Mouse (Mus musculus) right cerebral cortex, postnatal 36 days (tissue): ENCODE measurements around the gene Olfr1453.
"Not testable (repeated sequence)": the region's sequence is repeated elsewhere in the genome, so short reads cannot be mapped to it uniquely, and the experiment has no call there.

Experiments used
- DNase-seq, 2 experiments: peaks; one replicate each; pipeline ENCODE4 v3.0.0; 2022; ENCODE audit warnings: low spot score in 2 of 2, mixed read lengths in 1 of 2

Olfr1453 gene

DNA sequence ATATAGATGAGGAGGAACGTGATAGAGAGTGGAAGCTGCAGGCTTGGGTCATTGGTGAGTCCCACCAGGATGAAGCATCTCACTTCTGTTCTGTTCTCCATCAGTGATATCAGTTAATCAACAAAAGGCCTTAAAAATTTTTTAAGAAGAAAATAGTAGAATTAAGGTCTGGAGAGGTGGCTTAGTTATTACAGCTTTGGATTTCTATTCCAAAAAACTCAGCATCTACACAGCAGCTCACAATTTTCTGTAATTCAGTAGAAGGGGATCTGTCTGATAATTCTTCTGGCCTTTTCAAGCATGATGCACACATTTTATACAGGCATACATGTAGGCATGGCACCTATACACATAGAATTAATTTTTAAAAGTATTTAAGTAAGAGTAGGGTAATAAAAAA is at the start of gene Olfr1453:
Gene Olfr1453 (minus strand): TSS at position 101 of the 400 bp plus-strand sequence.
- no peak for DNase-seq

DNA sequence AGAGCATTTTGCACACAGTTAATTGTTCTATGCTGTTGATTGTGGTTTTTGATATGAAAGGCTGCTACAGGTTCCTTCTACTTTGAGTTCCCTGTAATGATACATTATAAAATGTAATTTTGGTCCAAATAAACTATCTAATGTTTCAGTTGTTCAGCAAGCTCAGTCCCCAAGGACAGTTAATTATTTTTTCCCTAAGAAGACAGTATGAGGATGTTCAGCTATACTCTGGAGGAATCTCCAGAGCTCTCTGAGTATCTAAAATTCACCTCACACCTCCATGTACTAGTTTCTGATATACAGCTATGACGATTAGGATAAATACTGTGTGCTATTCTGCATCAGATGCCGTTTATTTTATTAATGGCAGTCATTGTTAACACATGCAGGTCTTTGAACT is 32.2 kb upstream of the Olfr1453 start, which contains the start of gene Olfr1454:
Gene Olfr1454 (plus strand): TSS at position 301 of the 400 bp plus-strand sequence.
- no peak for DNase-seq

DNA sequence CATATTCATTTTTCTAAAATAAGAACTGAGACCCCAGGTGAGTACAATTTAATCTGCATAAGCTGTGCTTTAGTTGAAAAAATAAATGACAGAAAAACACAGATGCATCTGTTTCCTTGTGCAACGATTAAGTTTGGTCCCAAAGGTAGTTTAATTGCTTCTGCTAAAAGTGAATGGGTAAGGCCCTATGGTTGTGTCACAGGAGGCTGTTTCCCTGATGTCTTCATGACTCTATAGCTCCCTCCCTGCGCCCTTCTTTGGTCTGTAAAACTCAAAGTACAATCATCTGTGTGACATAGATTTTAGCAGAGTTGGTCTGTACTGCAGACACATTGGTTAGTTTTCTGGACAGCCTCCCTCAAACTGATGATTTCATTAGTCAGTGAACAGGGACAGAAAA is 33.4 kb downstream of the Olfr1453 start, which contains the start of gene Olfr1451:
Gene Olfr1451 (plus strand): TSS at position 301 of the 400 bp plus-strand sequence.
- no peak for DNase-seq

DNA sequence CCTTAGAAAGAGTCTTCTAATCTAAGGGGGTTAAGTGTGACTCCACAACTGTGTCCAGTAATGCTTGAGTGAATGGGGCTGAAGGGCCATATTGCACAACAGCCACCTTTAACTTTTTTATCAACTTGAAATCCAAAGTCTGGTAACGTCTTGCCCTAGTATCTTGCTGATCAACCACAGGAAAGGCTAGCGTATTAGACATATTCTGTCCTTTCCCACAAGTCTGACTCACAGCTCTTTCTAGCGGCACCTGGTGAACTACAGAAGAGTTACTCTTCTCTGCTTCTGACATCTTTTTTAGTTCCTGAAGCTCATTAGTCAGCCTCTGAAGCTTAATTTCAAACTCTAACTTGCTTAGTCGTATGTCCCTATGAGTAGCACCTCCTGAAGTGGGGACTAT is 35.8 kb downstream of the Olfr1453 start:
- DNase-seq = not testable (repeated sequence)
